Mouse (Mus musculus): ENCODE data around the gene Hadh.

Hadh gene

GRCm38 (mm10) chr3:131218636-131219390 is 53.1 kb downstream of the Hadh start:
- DNase-seq (ENCODE audit: low spot score in 2 of 2): no peak

- peak; percentile 42 to 48 for DNase-seq (ENCODE audit: low spot score in 2 of 2)
Observed at GRCm38 (mm10) chr3:131214841-131215240, 57.1 kb downstream of the Hadh start.

- no peak for DNase-seq (ENCODE audit: low spot score in 2 of 2)
Observed at GRCm38 (mm10) chr3:131214060-131214658, 57.7 kb downstream of the Hadh start.

GRCm38 (mm10) chr3:131212200-131212599 is 59.7 kb downstream of the Hadh start:
- no peak for DNase-seq (ENCODE audit: low spot score in 2 of 2)

GRCm38 (mm10) chr3:131208265-131208891 is 63.5 kb downstream of the Hadh start:
- peak; percentile 73 to 77 for DNase-seq (ENCODE audit: low spot score in 2 of 2)

GRCm38 (mm10) chr3:131207846-131208245 is 64.1 kb downstream of the Hadh start:
- no peak for DNase-seq (ENCODE audit: low spot score in 2 of 2)

- DNase-seq (ENCODE audit: low spot score in 2 of 2): no peak
Observed at GRCm38 (mm10) chr3:131202311-131202710, 69.6 kb downstream of the Hadh start.

GRCm38 (mm10) chr3:131199590-131200288 is 72.2 kb downstream of the Hadh start:
- DNase-seq (ENCODE audit: low spot score in 2 of 2): peak in 1 of 2 experiments; percentile 14

GRCm38 (mm10) chr3:131198991-131199390 is 72.9 kb downstream of the Hadh start:
- no peak for DNase-seq (ENCODE audit: low spot score in 2 of 2)

- DNase-seq (ENCODE audit: low spot score in 2 of 2): no peak
Observed at GRCm38 (mm10) chr3:131196507-131197019, 75.3 kb downstream of the Hadh start.

- no peak for DNase-seq (ENCODE audit: low spot score in 2 of 2)
Observed at GRCm38 (mm10) chr3:131196050-131196449, 75.9 kb downstream of the Hadh start.

- DNase-seq (ENCODE audit: low spot score in 2 of 2): no peak
Observed at GRCm38 (mm10) chr3:131191454-131191853, 80.4 kb downstream of the Hadh start.

- DNase-seq (ENCODE audit: low spot score in 2 of 2): no peak
Observed at GRCm38 (mm10) chr3:131190671-131191367, 81.1 kb downstream of the Hadh start.

GRCm38 (mm10) chr3:131190239-131190638 is 81.7 kb downstream of the Hadh start:
- no peak for DNase-seq (ENCODE audit: low spot score in 2 of 2)

- no peak for DNase-seq (ENCODE audit: low spot score in 2 of 2)
Observed at GRCm38 (mm10) chr3:131186193-131186592, 85.7 kb downstream of the Hadh start.

Data from spleen, postnatal 36 days (tissue).